Mouse (Mus musculus): ENCODE results near the gene Tfr2. TPM values are rescaled to one million over a fixed set of nuclear protein-coding genes. Genes with fewer than 3 reads are reported as not detected.

The Tfr2 gene
- polyA plus RNA-seq (2017; shearing (Covaris generic)), result 1 to 10 TPM in 2 of 3 experiments, not detected in 1; 1.3 to 1.9 TPM

DNA sequence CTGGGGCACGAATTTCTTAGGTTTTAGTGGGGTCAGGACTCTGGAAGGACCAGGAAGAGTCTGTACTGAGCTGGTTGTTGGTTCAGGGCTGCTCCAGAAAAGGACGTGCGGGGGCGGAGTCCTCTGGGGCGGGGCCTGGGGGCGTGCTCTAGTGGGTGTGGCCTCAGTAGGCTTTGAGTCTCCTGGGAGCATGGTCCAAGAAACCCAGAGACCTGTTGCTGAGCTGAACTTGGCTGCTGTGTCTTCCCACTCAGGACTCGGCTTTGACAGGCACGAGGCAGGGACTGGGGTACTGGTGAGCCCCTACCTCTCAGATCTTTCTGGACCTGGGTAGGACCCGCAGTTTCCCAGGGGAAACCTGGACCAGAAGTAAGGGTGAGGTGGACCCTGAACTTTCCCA lies at the start of gene Tfr2:
Gene Tfr2, plus strand, starts transcription at position 176 of the 400 bp plus-strand sequence.
- ATAC-seq, result peak; percentile 65

DNA sequence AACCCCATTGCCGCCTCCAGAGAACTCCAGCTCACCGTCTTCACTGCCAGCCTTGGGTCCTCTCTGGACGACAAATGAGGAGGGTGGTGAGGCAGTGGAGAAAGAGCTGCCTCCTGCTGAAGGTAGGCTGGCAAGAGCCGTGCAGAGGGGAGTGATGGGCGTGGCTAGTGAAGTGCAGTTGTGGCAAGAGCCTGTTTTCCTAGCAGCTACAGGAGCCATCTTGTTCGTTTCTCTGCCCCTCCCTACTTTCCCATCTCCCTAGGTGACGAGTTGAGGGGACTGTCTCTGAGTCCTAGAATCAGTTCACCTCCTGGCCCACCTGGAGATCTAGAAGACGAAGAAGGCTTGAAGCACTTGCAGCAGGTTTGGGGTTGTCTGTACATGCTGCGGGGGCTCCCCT lies 47.8 kb upstream of the Tfr2 start:
- ATAC-seq, result no peak

DNA sequence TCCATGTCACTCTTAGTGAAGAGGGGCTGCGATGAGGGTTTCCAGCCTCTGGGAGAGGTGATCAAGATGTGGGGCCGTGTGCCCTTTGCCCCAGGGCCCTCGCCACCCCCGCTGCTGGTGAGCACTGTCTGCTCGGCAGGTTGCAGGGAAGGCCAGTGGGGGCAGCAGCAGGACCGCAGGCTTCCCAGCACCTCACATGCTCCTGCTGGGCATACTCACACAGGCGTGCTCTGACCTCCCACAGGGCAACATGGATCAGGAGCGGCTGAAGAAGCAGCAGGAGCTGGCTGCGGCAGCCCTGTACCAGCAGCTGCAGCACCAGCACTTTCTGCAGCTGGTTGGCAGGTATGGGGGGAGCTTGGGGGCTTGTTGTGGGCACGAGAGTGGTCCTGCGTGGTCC lies 46.9 kb upstream of the Tfr2 start:
- ATAC-seq, result no peak

DNA sequence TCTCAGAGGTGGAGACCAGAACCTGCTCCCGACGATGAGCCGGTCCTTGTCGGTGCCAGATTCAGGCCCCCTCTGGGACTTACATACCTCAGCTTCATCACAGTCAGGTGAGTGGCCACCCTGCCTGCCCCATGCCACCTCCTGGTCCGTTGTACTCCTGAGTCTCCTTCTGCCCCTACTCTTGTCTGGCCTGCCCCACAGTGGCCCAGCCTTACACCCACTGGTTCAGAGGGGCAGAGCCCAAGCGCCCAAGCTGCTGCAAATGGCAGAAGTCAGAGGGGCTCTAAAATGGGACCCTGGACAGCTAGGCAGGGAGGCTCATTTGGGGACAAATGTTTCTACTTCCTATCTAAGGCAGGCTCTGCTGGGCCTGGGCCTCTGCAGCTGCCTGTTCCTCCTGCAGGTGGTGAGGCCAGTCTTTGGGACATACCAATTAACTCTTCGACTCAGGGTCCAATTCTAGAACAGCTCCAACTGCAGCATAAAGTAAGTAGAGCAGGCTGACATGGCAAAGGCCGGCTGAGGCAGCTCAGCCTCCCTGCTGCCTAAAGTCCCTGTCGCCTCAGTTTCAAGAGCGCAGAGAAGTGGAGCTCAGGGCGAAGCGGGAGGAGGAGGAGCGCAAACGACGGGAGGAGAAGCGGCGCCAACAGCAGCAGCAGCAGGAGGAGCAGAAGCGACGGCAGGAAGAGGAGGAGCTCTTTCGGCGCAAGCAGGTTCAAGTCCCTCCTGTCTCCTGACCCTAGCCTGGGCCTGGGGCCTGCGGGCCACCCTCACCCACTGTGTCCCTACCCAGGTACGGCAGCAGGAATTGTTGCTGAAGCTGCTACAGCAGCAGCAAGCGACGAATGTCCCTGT lies 46.0 kb upstream of the Tfr2 start:
- no peak for ATAC-seq

DNA sequence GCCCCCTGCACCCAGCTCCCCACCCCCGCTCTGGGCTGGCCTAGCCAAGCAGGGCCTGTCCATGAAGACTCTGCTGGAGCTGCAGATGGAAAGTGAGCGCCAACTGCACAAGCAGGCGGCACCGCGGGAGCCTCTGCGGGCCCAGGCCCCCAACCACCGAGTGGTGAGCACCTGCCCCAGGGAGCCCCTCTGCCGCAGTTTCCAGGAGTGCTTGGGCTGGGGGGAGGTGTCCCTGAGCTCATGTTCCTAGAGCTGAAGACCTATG lies 45.5 kb upstream of the Tfr2 start:
- ATAC-seq, result no peak

DNA sequence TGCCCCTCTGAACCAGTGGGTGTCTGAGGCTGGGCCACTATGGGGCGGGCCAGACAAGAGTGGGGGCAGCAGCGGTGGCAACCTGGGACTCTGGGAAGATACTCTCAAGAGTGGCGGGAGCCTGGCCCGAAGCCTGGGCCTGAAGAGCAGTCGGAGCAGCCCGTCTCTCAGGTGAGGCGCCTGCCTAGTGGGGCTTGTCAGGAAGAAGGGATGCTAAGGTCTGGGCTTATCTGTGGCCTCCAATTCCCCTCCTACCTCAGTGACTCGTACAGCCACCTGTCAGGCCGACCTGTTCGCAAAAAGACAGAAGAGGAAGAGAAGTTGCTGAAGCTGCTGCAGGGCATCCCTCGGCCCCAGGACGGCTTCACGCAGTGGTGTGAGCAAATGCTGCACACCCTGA lies 45.0 kb upstream of the Tfr2 start:
- ATAC-seq, result no peak

DNA sequence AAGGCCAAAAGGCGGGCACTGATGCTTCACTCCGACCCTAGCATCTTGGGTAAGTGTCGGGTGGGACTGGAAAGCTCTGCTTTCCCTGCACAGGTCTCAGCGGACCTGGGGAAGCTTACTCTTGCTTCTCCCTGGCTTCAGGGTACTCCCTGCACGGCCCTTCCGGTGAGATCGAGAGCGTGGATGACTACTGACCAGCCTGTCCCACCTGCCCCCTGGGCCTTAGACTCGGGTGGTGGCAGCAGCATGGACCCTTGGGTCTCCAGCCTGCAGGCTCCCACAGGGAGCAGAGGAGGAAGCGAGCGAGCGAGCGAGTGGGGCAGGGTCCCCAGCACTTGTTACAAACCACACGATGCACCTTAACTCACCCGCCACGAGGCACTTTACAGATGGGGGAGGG lies 44.1 kb upstream of the Tfr2 start:
- ATAC-seq, result no peak

DNA sequence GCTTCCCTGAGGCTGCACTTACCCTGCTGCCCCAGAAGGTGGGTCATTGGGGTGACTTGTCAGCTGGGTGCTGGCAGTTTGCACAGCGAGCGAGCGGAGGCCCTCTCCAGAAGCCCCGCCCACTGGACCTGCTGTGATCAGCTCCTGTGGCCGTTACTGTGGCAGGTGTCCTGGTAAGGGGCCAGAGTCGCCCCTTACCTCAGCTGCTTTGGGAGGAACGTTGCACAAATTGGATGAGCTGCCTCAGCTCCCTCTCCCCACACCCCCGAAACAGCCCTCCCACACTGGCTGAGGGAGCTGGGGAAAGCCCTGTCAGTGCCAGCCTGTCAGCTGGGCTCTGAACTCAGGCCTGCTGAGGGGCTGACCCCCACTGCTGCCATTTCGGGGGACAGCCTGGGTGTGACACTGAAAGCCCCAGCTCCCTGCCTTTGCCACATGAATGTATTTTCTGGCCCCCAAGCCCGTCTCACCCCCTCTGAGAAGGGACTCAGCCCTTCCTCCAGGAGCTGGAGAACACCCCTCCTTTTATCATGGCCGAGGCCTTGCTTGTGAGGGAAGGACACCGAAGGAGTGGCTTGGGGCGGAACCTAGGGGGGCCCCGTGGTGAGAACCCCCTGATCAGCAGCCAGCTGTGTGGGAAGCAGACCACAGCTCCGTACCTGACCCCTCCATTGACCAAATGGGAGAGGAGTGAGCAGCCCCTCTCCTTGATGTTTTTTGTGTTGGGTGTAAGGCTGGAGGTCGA lies 43.3 kb upstream of the Tfr2 start:
- ATAC-seq, result no peak

DNA sequence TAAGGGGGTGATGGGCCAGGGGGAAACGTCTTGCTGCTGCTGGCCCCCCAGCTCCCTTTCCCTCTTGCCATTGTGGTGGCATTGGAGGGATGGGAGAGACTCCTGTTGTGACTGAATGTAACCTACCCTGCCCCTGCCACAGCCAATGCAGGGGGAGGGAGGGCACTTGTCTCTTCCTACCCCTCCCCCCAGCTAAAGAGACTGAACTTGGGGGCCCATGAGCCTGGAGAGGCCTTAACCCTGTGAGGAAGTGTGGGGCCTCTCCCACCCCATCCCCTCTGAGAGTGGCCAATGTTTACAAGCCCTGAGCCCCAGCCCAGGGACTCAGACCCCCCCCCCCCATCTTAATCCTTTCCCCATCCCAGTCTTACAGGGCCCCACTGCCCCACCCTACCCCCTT lies 42.2 kb upstream of the Tfr2 start:
- no peak for ATAC-seq

DNA sequence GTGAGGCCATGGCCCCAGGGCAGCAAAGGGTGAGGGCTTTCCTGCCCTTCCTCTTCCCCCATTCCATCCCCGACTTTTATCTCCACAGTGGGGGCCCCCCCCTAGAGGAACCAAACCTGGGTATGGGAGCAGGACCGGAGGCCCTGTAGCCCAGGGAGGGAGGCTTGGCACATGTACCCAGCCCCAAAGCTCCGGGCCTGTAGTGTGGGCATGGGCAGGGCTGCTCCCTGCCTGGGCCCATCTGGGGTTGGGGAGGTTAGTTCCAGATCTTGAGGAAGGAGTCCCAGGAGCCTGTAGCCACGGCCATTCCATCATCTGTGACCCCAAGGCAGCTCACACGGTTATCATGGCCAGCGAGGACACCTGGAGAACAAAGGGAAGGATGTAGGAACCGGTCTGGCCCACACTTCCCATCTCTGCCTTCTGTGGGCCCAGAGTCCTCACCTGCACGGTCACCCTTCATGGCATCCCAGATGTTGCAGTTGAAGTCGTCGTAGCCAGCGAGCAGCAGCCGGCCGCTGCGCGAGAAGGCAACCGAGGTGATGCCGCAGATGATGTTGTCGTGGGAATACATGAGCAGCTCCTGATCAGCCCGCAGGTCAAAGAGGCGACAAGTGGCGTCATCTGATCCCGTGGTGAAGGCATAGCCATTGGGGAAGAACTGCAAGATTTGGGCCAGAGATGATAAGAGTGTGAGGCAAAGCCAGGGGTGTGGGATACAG lies 41.2 kb upstream of the Tfr2 start:
- no peak for ATAC-seq

DNA sequence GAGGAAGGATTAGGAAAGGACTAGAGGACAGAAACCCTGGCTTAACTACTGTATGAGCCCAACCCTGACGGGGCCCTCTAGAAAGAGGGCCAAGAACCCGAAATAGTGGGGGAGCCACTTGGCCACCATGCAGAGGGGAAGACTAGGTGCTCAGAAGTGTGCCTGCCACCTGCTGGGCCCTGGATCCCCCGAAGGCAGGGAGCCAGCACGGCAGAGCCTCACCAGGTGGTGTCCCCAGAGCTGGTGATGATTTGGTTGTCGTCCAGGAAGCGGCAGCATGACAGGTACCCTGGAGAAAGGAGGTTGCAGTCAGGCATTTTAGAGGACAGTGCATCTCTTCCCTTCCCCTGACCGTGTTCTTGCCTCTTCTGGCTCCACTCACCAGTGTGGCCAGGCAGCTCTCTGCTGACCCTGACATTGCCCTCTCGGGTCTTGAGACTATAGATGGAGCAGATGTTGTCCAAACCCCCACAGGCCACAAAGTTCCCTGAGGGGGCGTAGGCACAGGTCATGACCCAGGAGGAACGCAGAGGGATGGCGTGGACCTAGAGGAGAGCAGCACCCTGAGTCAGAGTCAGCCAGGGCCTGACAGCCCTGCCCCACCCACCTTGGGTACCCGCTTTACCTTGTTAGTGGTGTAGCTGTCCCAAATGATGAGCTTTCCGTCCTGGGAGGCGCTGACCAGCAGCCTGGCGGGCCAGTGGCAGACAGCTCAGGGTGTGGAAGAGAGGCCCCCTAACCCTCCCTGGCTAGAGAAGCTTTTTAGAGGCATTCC lies 40.2 kb upstream of the Tfr2 start:
- no peak for ATAC-seq

DNA sequence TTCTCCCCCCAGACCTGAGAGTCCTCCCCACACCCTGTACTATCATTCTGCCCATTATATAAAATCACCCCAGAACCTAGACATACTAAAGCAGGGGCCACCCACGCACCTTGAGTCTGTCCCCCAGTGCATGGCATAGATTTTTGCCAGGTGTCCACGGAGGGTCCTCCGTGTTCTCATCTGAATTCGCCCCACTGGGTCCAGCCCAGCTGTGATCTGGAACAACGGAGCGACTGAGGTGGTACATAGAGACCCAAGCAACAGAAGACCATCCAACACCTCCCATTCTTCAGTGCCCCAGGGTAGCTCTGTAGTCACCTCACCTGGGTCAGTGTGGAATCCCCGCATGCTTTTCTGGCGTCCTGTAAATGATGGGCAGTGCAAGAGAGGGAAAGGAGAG lies 39.6 kb upstream of the Tfr2 start:
- ATAC-seq, result no peak

DNA sequence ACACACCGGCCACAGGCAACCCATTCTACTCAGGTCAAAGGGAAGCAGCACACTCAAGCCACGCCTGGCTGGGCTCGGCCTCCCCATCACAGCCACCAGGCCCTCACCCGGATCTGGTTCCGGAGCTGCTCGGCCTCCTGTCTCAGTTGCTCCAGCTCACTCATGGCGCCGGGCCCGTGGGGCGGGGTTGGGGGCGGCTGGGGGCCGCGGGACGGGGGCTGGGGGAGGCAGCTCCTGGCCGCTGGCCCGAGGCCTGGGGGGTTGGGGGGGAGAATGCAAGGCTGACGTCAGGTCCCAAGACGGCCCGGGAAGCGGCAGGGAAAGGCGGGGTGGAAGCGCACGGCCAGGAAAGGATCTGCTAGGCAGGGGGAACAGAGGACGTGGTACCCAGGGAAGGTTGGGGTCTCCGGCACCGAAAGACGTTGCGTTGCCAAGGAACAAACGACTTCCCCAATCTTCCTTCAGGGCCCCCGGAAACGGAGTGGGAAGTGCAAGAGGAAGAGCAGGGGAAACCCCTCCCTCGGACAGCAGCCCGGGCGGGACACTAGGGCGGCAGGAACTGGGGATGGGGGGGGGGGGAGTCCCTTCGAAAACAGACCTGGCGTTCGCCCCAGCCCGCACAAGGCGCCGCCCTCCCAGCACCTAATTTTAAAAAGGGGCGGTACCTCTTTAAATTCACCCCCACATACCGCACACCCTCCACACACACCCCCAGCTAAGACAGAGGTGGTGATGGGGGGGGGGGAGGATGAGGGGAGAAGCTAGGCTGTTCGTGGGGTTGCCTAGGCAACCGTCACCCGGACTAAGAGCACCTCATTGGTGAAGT lies 38.8 kb upstream of the Tfr2 start:
- peak; percentile 44 for ATAC-seq

DNA sequence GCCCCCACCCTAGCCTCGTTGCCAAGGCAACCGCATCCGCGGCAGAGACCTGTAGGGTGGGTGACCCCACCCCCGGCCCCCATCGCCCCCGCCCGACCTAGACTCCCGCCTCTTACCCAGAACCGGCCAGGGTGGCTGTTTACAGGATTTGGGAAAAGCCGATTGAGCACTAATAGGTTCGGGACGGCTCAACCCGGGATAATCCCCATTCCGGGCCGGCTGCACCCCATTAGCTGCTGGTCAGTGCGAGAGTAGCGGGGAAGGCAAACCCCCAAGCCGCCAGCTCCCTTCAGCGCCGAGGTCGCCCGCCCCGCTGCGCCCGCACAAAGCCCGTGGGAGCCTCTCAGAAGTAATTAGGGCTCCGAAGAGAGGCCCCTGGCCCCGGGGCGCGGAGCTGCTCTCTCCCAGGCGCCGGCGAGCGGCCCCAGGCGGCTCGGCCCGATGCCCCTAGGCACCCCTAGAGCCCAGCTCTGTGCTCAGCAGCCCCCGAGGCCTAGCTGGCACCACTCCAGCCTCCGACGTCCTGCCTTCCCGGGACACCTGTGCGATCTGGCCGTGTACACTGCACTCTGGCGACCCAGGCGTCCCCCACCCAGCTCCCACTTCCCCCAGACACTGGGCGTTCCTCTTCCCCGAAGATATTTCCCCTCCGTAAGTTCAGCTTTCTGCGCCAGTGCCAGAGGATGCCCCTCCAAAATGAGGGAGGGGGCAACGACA lies 38.1 kb upstream of the Tfr2 start:
- ATAC-seq, result no peak

DNA sequence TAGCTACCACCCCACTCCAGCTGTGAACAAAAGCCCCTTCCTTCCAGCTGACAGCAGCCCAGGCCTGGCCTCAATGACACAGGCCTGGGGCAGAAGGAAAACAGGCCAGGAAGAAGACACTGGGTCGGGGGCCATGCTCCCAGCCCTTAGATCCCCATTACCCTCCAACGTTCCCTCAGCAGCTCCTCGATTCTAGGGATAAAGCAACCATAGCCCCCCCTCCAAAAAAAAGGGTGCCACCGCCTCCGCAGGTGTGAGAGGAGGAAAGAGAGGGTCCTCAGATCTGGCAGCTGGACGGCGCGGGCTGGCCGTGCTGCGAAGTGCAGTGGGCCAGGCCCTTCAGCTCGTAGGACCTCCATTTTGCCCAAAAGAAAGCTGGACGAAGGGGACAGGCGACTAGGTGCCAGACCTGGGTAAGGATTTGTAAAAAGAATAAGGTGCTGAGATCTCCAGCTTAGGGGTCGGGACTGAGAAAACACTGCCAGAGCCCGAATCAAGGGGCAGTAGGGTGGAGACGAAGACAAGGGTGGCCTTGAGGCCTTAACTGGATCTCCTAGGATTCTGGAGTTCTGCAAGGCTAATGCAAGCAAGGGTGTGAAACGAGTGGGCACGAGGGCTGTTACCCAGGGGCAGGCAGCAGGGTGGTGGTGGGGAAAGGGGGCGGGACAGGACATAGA lies 37.4 kb upstream of the Tfr2 start:
- no peak for ATAC-seq

DNA sequence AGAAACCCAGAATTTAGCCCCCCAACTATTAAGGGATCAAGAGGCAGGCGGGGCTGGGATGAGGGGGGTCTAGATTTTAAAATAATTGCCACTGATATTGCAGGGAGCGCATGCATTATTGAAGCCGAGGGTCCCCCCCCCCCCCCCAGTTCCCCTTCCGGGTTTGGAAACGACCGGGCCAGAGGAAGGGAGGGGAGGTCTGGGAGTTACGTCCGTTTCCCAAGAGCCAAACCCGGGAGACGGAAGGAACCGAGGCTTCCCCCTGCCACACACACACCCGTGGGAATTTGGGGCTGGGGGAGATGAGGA lies 36.9 kb upstream of the Tfr2 start:
- no peak for ATAC-seq

DNA sequence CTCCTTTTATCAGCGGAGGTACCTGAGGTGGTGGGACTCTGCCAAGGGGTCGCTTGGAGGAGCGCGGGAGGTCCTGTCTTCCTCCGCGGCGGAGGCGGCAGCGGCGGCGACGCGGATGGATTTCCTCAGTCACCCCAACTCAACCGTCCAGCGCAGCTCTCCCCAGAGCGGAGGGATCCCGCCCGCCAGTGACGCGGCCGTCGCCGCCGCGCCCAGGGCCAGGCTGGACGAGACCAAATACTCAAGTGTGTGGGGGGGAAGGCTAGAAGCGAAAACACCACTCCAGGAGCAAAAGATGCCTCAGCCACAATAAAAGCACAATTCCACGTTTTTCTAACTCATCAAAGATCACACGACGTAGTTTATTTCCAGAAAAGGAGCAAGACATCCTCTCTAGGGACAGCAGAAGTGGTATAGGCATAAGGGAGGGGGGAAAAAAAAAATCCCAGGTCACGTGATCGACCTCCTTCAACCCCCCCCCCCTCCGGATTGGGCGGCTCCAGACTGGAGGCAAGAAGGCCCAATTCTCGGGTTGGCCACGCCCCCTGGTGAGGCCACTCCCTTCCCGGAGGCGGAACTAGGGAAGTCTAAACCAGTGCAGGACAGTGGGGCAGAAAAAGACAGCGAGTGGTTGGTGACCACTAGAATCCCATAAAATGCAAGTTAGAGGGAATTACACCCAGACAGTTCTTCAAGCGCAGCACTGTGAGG lies 36.4 kb upstream of the Tfr2 start, which contains the start of the genes Epo and Gnb2:
Gene Epo, minus strand, starts transcription at position 126 of the 711 bp plus-strand sequence.
Gene Gnb2, minus strand, starts transcription at position 394 of the 711 bp plus-strand sequence.
- ATAC-seq, result peak; percentile 70

DNA sequence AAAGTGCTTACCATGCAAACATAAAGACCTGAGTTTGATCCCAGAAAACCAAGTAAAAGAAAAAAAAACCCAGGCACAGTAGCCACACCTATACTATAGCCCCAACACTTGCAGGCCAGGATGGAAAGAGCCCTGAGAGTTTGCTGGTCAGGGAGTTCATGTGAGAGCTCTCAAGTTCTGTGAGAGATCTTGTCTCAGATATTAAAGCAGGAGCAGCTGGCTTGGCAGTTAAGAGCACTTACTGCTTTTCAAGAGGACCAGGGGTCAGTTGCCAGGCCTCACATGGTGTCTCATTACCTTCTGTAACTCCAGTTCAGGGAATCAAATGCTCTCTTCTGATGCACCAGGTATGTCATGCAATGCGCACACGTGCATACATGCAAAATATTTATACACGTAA lies 34.9 kb upstream of the Tfr2 start:
- no peak for ATAC-seq

DNA sequence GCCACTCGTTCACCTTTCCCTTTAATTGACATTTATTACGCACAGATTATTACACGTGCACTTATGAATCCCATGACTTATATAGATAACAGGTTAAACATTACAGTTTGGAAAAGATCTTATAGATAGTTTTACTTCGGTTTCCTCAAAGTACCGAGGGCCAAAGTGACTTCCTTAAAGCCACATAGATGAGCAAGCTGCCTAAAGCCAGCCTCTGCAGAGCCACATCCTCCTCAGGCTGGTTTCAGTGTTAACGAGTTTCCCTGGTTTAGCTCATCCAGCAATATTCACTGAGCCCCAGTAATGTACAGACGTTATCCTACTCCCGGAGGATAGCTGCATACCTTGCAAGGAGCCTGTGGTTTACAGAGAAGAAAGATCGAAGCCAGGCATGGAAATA lies 34.3 kb upstream of the Tfr2 start:
- ATAC-seq, result no peak

DNA sequence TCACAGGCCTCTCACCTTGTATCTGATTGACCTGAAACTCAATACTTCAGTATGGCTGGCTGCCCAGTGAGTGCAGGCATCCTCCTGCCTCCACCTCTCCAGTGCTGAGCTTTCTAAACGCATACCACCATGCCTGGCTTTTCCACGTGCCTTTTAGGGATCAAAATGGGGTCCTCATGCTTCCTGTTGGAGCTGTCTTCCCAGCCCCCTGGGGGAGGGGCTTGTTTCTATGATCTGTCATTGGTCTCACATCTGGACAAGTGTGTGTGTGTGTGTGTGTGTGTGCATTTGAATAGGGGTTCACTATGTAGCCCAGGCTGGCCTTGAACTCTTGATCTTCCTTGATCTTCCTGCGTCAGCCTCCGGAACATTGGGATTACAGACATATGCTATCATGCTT lies 32.2 kb upstream of the Tfr2 start:
- ATAC-seq, result no peak

All from inflammation-experienced regulatory T-cells, adult 6 months (primary cell).